17 mouse cellular contexts compared by ENCODE assay signal in genomic region chr10:7833377-7834165, GRCm38 (mm10). TPM values are rescaled to one million over a fixed set of nuclear protein-coding genes. Genes with fewer than 3 reads are reported as not detected.
A peak's percentile ranks its signal among the peaks of the same experiment; 100 is the strongest.
DNase-seq lines count a peak whose midpoint lies in the region; ATAC-seq and TF ChIP-seq lines count a peak whose summit lies in the region.
"Had no signal": no experiment of that assay in that cellular context is flagged by ENCODE, and none has a peak within 500 bp of the region (broad histone marks: within the 10 kb centered on the region; RNA-seq: fewer than 3 reads in every experiment).

No protein-coding gene starts in this region.

- no peaks in the 10 kb centered on the region for H3K27me3 ChIP-seq in intestine, postnatal 0 days (replicated peaks; ENCODE audit: control insufficient read depth, insufficient read depth, low read length)
- no peaks in the 10 kb centered on the region for H3K27me3 ChIP-seq in intestine, embryonic 15.5 days (replicated peaks)
- H3K27me3 ChIP-seq: embryonic facial prominence, embryonic 12.5 days had no signal

- H3K36me3 ChIP-seq in intestine, postnatal 0 days (ENCODE audit: control insufficient read depth, insufficient read depth) = no peaks in the 10 kb centered on the region
- no peaks in the 10 kb centered on the region for H3K36me3 ChIP-seq in intestine, embryonic 15.5 days
- H3K36me3 ChIP-seq: embryonic facial prominence, embryonic 12.5 days; forebrain, embryonic 12.5 days had no signal

- no peak for TF ChIP-seq POLR2A in bone marrow, adult 2 months (IDR thresholded peaks at IDR 0.05; ENCODE audit: borderline replicate concordance, control insufficient read depth, low read depth, low read length)

- 0 out of 2 replicates have a peak, but pooled peaks have one; percentile 7 for TF ChIP-seq CTCF in intestine, postnatal 0 days (IDR thresholded peaks at IDR 0.05; ENCODE audit: low read depth)
- TF ChIP-seq CTCF in bone marrow, adult 2 months (IDR thresholded peaks at IDR 0.05; ENCODE audit: control insufficient read depth, insufficient read depth, low read length) = 0 out of 2 replicates have a peak, but pooled peaks have one; percentile 24

- WGBS in intestine, postnatal 0 days = 82% methylated on average over 9 of the region's 9 CpGs
- WGBS in intestine, embryonic 15.5 days = 81% methylated on average over 9 of the region's 9 CpGs
- 48% methylated on average over 9 of the region's 9 CpGs for WGBS in bone marrow, adult 2 months

- peak; percentile 17 for DNase-seq in 416B (ENCODE audit: low read depth)
- DNase-seq in cerebellum, postnatal 36 days = no peak
- DNase-seq in left cerebral cortex, postnatal 36 days (ENCODE audit: low spot score in 2 of 2) = no peak
- DNase-seq in adrenal gland, postnatal 14 days = no peak
- DNase-seq: cerebellum, adult 9-10 months; gastrocnemius, postnatal 10 days had no signal

- no peak overlapping the region for H3K4me2 ChIP-seq in intestine, postnatal 0 days (replicated peaks; ENCODE audit: low read depth)
- no peak overlapping the region for H3K4me2 ChIP-seq in intestine, embryonic 15.5 days (replicated peaks)
- H3K4me2 ChIP-seq: embryonic facial prominence, embryonic 12.5 days; forebrain, embryonic 12.5 days had no signal

- no peak overlapping the region for H3K4me3 ChIP-seq in intestine, postnatal 0 days (ENCODE audit: low read depth, low read length)
- no peak overlapping the region for H3K4me3 ChIP-seq in intestine, embryonic 15.5 days (replicated peaks)
- H3K4me3 ChIP-seq in bone marrow, adult 2 months (replicated peaks; ENCODE audit: control insufficient read depth, low read depth, low read length) = peak overlapping the region; percentile 16
- H3K4me3 ChIP-seq: embryonic facial prominence, embryonic 12.5 days; forebrain, embryonic 12.5 days; left cerebral cortex, adult 2 months had no signal

- ATAC-seq in intestine, postnatal 0 days = no peak
- ATAC-seq in intestine, embryonic 15.5 days = no peak
- peak; percentile 33 for ATAC-seq in monocyte, adult 5-6 weeks (replicated peaks; ENCODE audit: insufficient number of reproducible peaks, low FRiP score, low TSS enrichment, poor library complexity, severe bottlenecking)
- ATAC-seq: hindbrain, embryonic 16.5 days; midbrain, embryonic 16.5 days had no signal

- H3K9me3 ChIP-seq in intestine, postnatal 0 days (ENCODE audit: control insufficient read depth) = no peaks in the 10 kb centered on the region
- no peaks in the 10 kb centered on the region for H3K9me3 ChIP-seq in intestine, embryonic 15.5 days
- H3K9me3 ChIP-seq: embryonic facial prominence, embryonic 12.5 days; forebrain, embryonic 12.5 days had no signal

- intact Hi-C loops in left cerebral cortex, postnatal 36 days (cut with DNase I) = no loop called here

- peaks cover 9% of the 10 kb centered on the region; the same call in 1 of the 2 replicates for H3K4me1 ChIP-seq in intestine, postnatal 0 days (replicated peaks; ENCODE audit: control insufficient read depth, insufficient read depth, low read length)
- peaks cover 3% of the 10 kb centered on the region for H3K4me1 ChIP-seq in intestine, embryonic 15.5 days (replicated peaks)
- H3K4me1 ChIP-seq in bone marrow, adult 2 months (ENCODE audit: control insufficient read depth, insufficient read depth, low read length) = peaks cover 5% of the 10 kb centered on the region; the same call in 1 of the 2 replicates

- no peak overlapping the region for H3K9ac ChIP-seq in intestine, postnatal 0 days (ENCODE audit: low read depth, low read length)
- H3K9ac ChIP-seq in intestine, embryonic 15.5 days = no peak overlapping the region
- H3K9ac ChIP-seq: embryonic facial prominence, embryonic 12.5 days; forebrain, embryonic 12.5 days; liver, embryonic 14.5 days had no signal

- no peak overlapping the region for H3K27ac ChIP-seq in intestine, postnatal 0 days (ENCODE audit: low read depth, low read length)
- no peak overlapping the region for H3K27ac ChIP-seq in intestine, embryonic 15.5 days
- H3K27ac ChIP-seq in bone marrow, adult 2 months (ENCODE audit: control insufficient read depth, insufficient read depth, low read depth, low read length, poor library complexity) = peak overlapping the region; percentile 78
- H3K27ac ChIP-seq: embryonic facial prominence, embryonic 12.5 days; forebrain, embryonic 12.5 days; kidney, postnatal 0 days; left cerebral cortex, adult 2 months; liver, embryonic 14.5 days had no signal

RNA-seq across cellular contexts. Expression of gene Zc3h12d, which starts 1.3 kb away (rescaled TPM):
- polyA plus RNA-seq in intestine, postnatal 0 days (2015; fragmentation: Nextera tagmentation; extraction: Ambion mirVana) = 0.92 and 1.2 TPM in 2 replicates
- polyA plus RNA-seq in intestine, embryonic 15.5 days (2015; fragmentation: Nextera tagmentation; extraction: Ambion mirVana) = 0.49 and 0.53 TPM in 2 replicates
- 1.1 and 4.9 TPM in 2 replicates for polyA plus RNA-seq in bone marrow, adult 2 months (2011; ENCODE audit: insufficient read depth, insufficient read length, low replicate concordance, missing spikeins)
- total RNA-seq in monocyte, adult 5-6 weeks (2017) = 20.3 to 26.7 TPM (median 25.0 TPM) in 3 replicates
- under 1 TPM in 1 of 2 experiments, not detected in 1; 0.12 TPM for total RNA-seq in left cerebral cortex, postnatal 36 days (2021)
- total RNA-seq in adrenal gland, postnatal 14 days (2021) = 0.52 and 2.1 TPM in 2 replicates
- polyA plus RNA-seq: forebrain, embryonic 12.5 days had no signal

RNA-seq across cellular contexts. Expression of gene Ppil4, which starts 40.9 kb away (rescaled TPM):
- polyA plus RNA-seq in intestine, postnatal 0 days (2015; fragmentation: Nextera tagmentation; extraction: Ambion mirVana) = 17.1 and 19.7 TPM in 2 replicates
- 30.7 and 33.9 TPM in 2 replicates for polyA plus RNA-seq in intestine, embryonic 15.5 days (2015; fragmentation: Nextera tagmentation; extraction: Ambion mirVana)
- polyA plus RNA-seq in bone marrow, adult 2 months (2011; ENCODE audit: insufficient read depth, insufficient read length, low replicate concordance, missing spikeins) = 21.1 and 44.7 TPM in 2 replicates
- total RNA-seq in monocyte, adult 5-6 weeks (2017) = 146 to 157 TPM (median 154 TPM) in 3 replicates
- 10 to 100 TPM; 27.3 to 36.6 TPM for total RNA-seq in left cerebral cortex, postnatal 36 days (2021)
- 27.7 and 28.3 TPM in 2 replicates for total RNA-seq in adrenal gland, postnatal 14 days (2021)

RNA-seq across cellular contexts. Expression of gene Ginm1, which starts 40.9 kb away (rescaled TPM):
- polyA plus RNA-seq in intestine, postnatal 0 days (2015; fragmentation: Nextera tagmentation; extraction: Ambion mirVana) = 91.9 and 92.8 TPM in 2 replicates
- 75.4 and 78.2 TPM in 2 replicates for polyA plus RNA-seq in intestine, embryonic 15.5 days (2015; fragmentation: Nextera tagmentation; extraction: Ambion mirVana)
- polyA plus RNA-seq in bone marrow, adult 2 months (2011; ENCODE audit: insufficient read depth, insufficient read length, low replicate concordance, missing spikeins) = 14.3 and 36.3 TPM in 2 replicates
- 91.1 to 104 TPM (median 95.7 TPM) in 3 replicates for total RNA-seq in monocyte, adult 5-6 weeks (2017)
- total RNA-seq in left cerebral cortex, postnatal 36 days (2021) = 10 to 100 TPM; 20.2 to 20.9 TPM
- 239 and 253 TPM in 2 replicates for total RNA-seq in adrenal gland, postnatal 14 days (2021)
